Mouse (Mus musculus): ENCODE data around the gene Apoa2.

The Apoa2 gene

GRCm38 (mm10) chr1:171224857-171225256 lies at the start of gene Apoa2:
Gene Apoa2 (plus strand): TSS chr1:171225054.
- no peak for DNase-seq (ENCODE audit: low read depth in 1 of 2, low spot score in 2 of 2)

GRCm38 (mm10) chr1:171179487-171180171 lies 45.2 kb upstream of the Apoa2 start:
- no peak for DNase-seq (ENCODE audit: low read depth in 1 of 2, low spot score in 2 of 2)

- no peak for DNase-seq (ENCODE audit: low read depth in 1 of 2, low spot score in 2 of 2)
Observed at GRCm38 (mm10) chr1:171183025-171183424, 41.8 kb upstream of the Apoa2 start.

GRCm38 (mm10) chr1:171183620-171184019 lies 41.2 kb upstream of the Apoa2 start:
- no peak for DNase-seq (ENCODE audit: low read depth in 1 of 2, low spot score in 2 of 2)

- peak; percentile 56 to 58 for DNase-seq (ENCODE audit: low read depth in 1 of 2, low spot score in 2 of 2)
Observed at GRCm38 (mm10) chr1:171184314-171184713, 40.5 kb upstream of the Apoa2 start.

- DNase-seq (ENCODE audit: low read depth in 1 of 2, low spot score in 2 of 2) = no peak
Observed at GRCm38 (mm10) chr1:171185655-171186054, 39.2 kb upstream of the Apoa2 start.

- no peak for DNase-seq (ENCODE audit: low read depth in 1 of 2, low spot score in 2 of 2)
Observed at GRCm38 (mm10) chr1:171187851-171188700, 36.8 kb upstream of the Apoa2 start.

- DNase-seq (ENCODE audit: low read depth in 1 of 2, low spot score in 2 of 2) = no peak
Observed at GRCm38 (mm10) chr1:171189046-171189445, 35.8 kb upstream of the Apoa2 start.

- no peak for DNase-seq (ENCODE audit: low read depth in 1 of 2, low spot score in 2 of 2)
Observed at GRCm38 (mm10) chr1:171189476-171190114, 35.3 kb upstream of the Apoa2 start.

GRCm38 (mm10) chr1:171190832-171191231 lies 34.0 kb upstream of the Apoa2 start:
- no peak for DNase-seq (ENCODE audit: low read depth in 1 of 2, low spot score in 2 of 2)

- no peak for DNase-seq (ENCODE audit: low read depth in 1 of 2, low spot score in 2 of 2)
Observed at GRCm38 (mm10) chr1:171192283-171192682, 32.6 kb upstream of the Apoa2 start.

- DNase-seq (ENCODE audit: low read depth in 1 of 2, low spot score in 2 of 2) = no peak
Observed at GRCm38 (mm10) chr1:171193093-171193840, 31.6 kb upstream of the Apoa2 start.

GRCm38 (mm10) chr1:171193911-171194830 lies 30.7 kb upstream of the Apoa2 start:
- DNase-seq (ENCODE audit: low read depth in 1 of 2, low spot score in 2 of 2) = no peak

GRCm38 (mm10) chr1:171195046-171195822 lies 29.6 kb upstream of the Apoa2 start:
- DNase-seq (ENCODE audit: low read depth in 1 of 2, low spot score in 2 of 2) = no peak

- DNase-seq (ENCODE audit: low read depth in 1 of 2, low spot score in 2 of 2) = peak in 1 of 2 experiments; percentile 4
Observed at GRCm38 (mm10) chr1:171195887-171196397, 28.9 kb upstream of the Apoa2 start, which contains the start of gene Pcp4l1. Gene Pcp4l1 (minus strand): TSS chr1:171196268.

GRCm38 (mm10) chr1:171199532-171199931 lies 25.3 kb upstream of the Apoa2 start:
- no peak for DNase-seq (ENCODE audit: low read depth in 1 of 2, low spot score in 2 of 2)

- no peak for DNase-seq (ENCODE audit: low read depth in 1 of 2, low spot score in 2 of 2)
Observed at GRCm38 (mm10) chr1:171200769-171201168, 24.1 kb upstream of the Apoa2 start.

GRCm38 (mm10) chr1:171203471-171204248 lies 21.2 kb upstream of the Apoa2 start:
- DNase-seq (ENCODE audit: low read depth in 1 of 2, low spot score in 2 of 2) = no peak

Data from monocyte, adult 2 months (primary cell).